Mouse (Mus musculus) 3T3-L1 (cell line): ENCODE measurements around the gene M6pr.
"Not testable (repeated sequence)": the region's sequence is repeated elsewhere in the genome, so short reads cannot be mapped to it uniquely, and the experiment has no call there.

ENCODE experiments used
- DNase-seq: peaks from one replicate; pipeline ENCODE4 v3.0.0-alpha.2; 2015; ENCODE audit warnings: low read depth, low spot score

M6pr gene

DNA sequence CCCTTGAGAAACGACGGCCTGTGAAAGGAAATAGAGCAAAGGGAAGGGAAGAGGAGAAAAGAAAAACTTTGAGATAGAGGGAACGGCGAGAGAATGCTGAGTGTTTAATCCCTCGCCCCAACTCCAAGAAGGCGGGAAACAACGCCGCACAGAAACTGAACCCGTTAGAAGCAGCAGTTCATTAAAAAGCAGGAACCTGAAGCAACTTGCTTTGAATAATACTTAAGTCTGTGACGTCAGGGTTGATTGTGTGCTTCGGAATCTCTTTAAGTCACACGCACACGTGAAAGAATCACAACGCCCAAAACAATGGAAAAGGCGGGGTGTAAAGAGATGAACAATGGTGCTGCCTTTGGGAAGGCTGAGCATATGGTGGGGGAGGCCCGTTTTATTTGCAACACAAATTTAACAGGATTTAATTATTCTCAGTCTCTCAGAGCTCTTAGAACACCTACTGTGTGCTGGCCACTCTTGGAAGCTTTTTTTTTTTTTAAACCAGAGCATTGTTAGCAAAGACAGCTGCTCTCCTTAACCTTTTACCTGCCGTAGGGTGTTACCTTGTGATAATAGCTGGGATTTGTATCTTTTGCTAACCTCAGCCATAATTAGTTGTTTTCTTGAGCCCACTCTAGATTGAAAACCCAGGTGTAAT lies 32.0 kb downstream of the M6pr start, which contains the start of gene Phc1:
Phc1 (minus strand) TSS at position 213 of the 652 bp plus-strand sequence.
- peak; percentile 74 for DNase-seq

DNA sequence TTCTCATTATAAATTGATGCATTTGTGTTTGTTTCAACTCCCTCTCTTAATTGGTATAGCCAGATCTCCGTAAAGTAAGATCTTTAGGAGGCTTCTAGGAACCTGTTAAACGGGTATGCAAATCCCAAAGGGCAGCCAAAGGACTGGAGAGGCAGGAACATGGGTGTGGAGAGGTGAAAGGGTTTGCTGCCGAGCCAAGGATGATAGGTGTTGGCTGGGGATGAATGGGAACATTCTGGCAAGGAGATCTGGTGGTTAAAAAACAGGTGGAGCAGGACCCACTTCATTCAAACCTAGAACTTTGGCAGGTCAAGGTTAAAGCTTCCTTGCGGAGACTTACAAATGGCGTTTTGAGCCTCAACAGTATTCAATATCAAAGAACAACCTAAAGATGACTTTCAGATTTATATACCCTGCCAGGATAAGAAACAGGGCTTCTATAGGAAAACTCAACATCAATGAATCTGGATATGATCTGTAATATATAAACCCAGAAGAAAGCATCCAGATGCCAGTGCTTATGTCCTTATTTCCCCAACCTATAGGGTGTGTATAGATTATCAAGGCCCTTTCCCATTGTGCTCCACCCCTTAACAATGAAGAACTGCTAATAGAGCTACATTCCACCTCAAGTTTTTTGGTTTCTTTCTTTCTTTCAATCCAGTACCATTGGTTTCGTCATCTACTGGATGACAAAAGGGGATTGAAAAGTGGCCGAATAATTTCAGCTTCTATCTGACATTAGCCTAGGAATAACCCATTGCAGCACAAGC lies 32.7 kb downstream of the M6pr start:
- no peak for DNase-seq

GRCm38 (mm10) chr6:122342125-122342524 lies 33.6 kb downstream of the M6pr start:
- no peak for DNase-seq

- DNase-seq, result no peak
Measured at GRCm38 (mm10) chr6:122343719-122344118, 35.2 kb downstream of the M6pr start.

GRCm38 (mm10) chr6:122344386-122345116 lies 36.0 kb downstream of the M6pr start:
- peak; percentile 22 for DNase-seq

- no peak for DNase-seq
Measured at GRCm38 (mm10) chr6:122345731-122346130, 37.2 kb downstream of the M6pr start.

DNA sequence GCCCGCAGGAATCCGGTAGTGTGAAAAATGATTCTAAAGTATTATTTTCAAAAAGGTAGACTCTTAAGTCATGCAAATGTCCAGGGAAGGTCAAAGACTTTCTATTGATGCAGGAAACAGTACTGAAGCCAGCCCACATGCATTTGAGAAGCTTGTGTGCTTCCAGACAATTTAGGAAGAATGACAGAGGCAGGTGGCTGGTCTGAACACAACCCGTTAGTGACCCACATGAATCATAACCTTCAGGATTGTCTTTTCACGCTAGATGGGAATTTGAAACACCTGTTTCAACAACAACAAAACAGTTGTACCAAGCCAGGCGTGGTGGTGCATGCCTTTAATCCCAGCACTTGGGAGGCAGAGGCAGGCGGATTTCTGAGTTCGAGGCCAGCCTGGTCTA lies 37.9 kb downstream of the M6pr start:
- DNase-seq, result no peak

- DNase-seq, result not testable (repeated sequence)
Measured at GRCm38 (mm10) chr6:122347326-122347725, 38.8 kb downstream of the M6pr start.

DNA sequence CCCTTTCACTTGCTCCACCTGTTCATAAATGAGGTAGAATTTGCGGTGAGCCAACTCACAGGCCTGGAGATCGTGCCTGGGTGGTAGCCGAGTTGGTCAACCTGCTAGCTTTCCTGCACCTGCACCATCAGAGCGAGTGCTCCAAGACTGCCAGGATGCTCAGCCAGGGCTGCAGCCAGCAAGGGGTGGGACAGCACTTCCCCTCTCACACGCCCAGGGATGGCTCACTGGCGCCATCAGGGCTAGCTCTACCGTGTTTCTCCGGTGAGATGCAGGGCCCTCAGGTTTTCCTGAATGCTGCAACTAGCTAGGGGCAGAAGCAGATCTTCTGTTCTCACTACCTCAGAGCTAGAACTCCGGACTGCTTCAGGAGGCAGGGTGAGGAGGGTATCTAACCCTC lies 47.4 kb downstream of the M6pr start:
- no peak for DNase-seq

DNA sequence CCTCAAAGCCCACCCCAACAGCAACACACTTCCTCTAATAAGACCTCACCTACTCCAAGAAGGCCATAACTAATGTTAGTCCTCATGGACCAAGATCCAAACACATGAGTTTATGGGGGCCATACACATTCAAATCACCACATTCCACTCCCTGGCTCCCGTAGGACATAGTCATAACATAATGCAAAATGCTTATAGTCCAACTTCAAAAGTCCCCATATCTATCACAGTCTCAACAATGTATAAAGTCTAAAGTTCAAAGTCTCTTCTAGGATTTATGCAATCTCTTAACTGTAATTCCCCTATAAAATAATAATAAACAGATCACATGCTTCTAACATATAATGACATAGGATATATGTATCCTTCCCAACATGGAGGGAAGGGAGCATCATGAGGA lies 48.6 kb downstream of the M6pr start:
- no peak for DNase-seq

DNA sequence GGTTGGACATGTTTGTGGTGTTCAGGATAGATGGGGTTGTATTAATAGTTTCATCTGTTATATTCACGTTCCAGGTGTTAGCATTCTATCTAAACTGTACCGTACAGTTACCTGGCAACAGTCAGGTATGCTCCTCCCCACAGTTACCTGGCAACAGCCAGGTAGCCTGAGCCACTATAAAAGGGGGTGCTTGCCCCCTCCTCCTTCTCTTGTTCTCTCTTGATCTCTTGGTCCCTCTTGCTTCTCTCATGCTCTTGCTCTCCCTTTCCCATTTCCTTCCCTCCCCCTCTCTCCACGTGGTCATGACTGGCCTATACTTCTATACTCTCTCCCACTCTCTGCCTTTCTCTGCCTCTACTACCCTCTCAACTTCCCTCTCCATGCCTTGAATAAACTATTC lies 57.2 kb downstream of the M6pr start:
- DNase-seq, result no peak

GRCm38 (mm10) chr6:122366287-122366686 lies 57.8 kb downstream of the M6pr start:
- DNase-seq, result no peak

DNA sequence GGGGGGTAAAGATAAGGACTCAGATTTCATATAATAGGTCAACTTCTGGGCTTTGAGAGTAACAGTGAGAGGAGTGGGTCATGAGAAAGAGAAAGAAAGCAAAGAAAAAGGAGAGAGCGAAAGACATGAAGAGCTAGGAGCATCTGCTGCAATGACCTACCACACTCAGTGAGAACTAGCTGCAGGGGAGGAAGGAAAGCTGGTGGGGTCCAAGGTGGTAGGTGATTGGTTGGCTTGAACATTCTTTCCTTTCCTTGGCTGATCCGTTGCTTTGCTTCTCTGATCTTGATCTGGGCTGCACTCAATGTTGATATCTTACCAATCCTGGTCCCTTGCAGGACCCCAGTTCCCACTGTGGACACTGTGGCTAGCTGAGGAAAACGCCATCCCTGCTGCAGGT lies 58.5 kb downstream of the M6pr start:
- DNase-seq, result no peak
